Mouse (Mus musculus) kidney, embryonic 16.5 days (tissue): ENCODE measurements around the gene Klf11. TPM values are rescaled to one million over a fixed set of nuclear protein-coding genes. Genes with fewer than 3 reads are reported as not detected.
A peak's percentile ranks its signal among the peaks of the same experiment; 100 is the strongest.

ENCODE experiments used
- ATAC-seq: fragments of 200-750 bp; cut with Nextera tagmentation; 2 replicates; pipeline ENCODE4 v1.8.0; 2017; ENCODE audit warnings: moderate TSS enrichment; ENCODE audit not compliant: low FRiP score, low TSS enrichment
- H3K27ac ChIP-seq: fragments of 300-500 bp; sonication (generic); 2 replicates; pipeline ENCODE4 v1.5.1; 2014; ENCODE audit warnings: low read length
- H3K27me3 ChIP-seq: fragments of 300-500 bp; sonication (generic); 2 replicates; pipeline ENCODE4 v1.6.1; 2014; ENCODE audit warnings: low read length, control low read depth, mixed read lengths; ENCODE audit not compliant: insufficient read depth
- H3K36me3 ChIP-seq: fragments of 300-500 bp; sonication (generic); 2 replicates; pipeline ENCODE4 v1.6.1; 2014; ENCODE audit warnings: low read length, control low read depth, mixed read lengths; ENCODE audit not compliant: insufficient read depth
- H3K4me1 ChIP-seq: fragments of 300-500 bp; sonication (generic); 2 replicates; pipeline ENCODE4 v1.6.1; 2014; ENCODE audit warnings: low read length, control low read depth, mixed read lengths; ENCODE audit not compliant: insufficient read depth
- H3K4me2 ChIP-seq: fragments of 300-500 bp; sonication (generic); replicated peaks from 2 replicates; pipeline ENCODE4 v1.6.1; 2014; ENCODE audit warnings: low read depth, low read length
- H3K4me3 ChIP-seq: fragments of 300-500 bp; sonication (generic); 2 replicates; pipeline ENCODE4 v1.5.1; 2014; ENCODE audit warnings: mild to moderate bottlenecking, low read length
- H3K9ac ChIP-seq: fragments of 300-500 bp; sonication (generic); replicated peaks from 2 replicates; pipeline ENCODE4 v1.6.1; 2014; ENCODE audit warnings: low read length
- H3K9me3 ChIP-seq: fragments of 300-500 bp; sonication (generic); 2 replicates; pipeline ENCODE4 v1.6.1; 2016; ENCODE audit warnings: low read length, control low read depth
- WGBS: fragments of 180-500 bp; shearing (Covaris S2); extraction: QIAGEN DNeasy Blood & Tissue Kit; methylation state at CpG from one replicate; pipeline ENCODE4 v1.1.7; 2014; 5-methylcytosine and 5-hydroxymethylcytosine counted together
- polyA plus RNA-seq: library from polyadenylated mRNA; unstranded; fragments of >200 nt; fragmentation: Nextera tagmentation; extraction: Ambion mirVana; gene quantifications from 2 replicates; pipeline ENCODE4 v1.2.1, GENCODE M21; 2015

The Klf11 gene
- polyA plus RNA-seq, 1 experiment from 2014 or later, result 15.6 TPM

GRCm38 (mm10) chr12:24680492-24681285 lies 29.6 kb downstream of the Klf11 start:
- peak overlapping the region; percentile 86 for H3K27ac ChIP-seq
- peak; percentile 19 for ATAC-seq
- under 1% methylated on average over 54 of the region's 61 CpGs for WGBS
- H3K4me1 ChIP-seq, result peaks cover 32% of the 10 kb centered on the region
- H3K4me3 ChIP-seq, result peak overlapping the region; percentile 63
- no peaks in the 10 kb centered on the region for H3K9me3 ChIP-seq
- no peaks in the 10 kb centered on the region for H3K36me3 ChIP-seq
- peak overlapping the region; percentile 92 for H3K4me2 ChIP-seq
- peaks cover 11% of the 10 kb centered on the region; the same call in 1 of the 2 replicates for H3K27me3 ChIP-seq
- H3K9ac ChIP-seq, result peak overlapping the region; percentile 82

GRCm38 (mm10) chr12:24681286-24682023 lies 30.4 kb downstream of the Klf11 start, which contains the start of gene Cys1:
Gene Cys1, minus strand, starts transcription at chr12:24681813.
- peak; percentile 46 for ATAC-seq

DNA sequence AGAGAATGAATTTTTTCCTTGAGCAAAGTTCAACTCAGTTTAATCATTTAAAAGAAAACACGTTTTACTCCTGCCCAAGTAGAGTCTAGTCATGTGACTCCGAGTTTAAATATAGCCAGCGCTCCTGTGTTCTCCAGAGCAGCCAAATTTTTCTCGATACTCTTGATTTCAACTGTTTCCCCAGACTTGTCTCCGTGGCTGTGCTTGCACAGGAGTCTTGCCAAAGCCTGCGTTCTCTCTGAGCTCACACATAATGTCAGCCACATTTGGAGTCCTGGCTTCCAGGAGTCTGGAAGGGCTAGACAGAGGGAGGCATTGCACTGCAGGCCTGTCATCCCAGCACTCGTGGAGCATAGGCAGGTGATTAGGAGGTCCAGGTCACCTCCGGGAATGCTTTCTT lies 31.5 kb downstream of the Klf11 start:
- Histone ChIP-seq H3K4me1 (peaks cover 42% of the 10 kb centered on the region), H3K4me3 (no peak overlapping the region; the same call in 1 of the 2 replicates), H3K36me3 (no peaks in the 10 kb centered on the region), H3K27ac (peak overlapping the region; percentile 86), H3K4me2 (peak overlapping the region; percentile 92), H3K9me3 (no peaks in the 10 kb centered on the region), H3K9ac (peak overlapping the region; percentile 8), H3K27me3 (peaks cover 11% of the 10 kb centered on the region; the same call in 1 of the 2 replicates)
- ATAC-seq, result no peak
- WGBS, result 37% methylated on average over 8 of the region's 8 CpGs

More at GRCm38 (mm10) chr12:24681286-24682023, 30.4 kb downstream of the Klf11 start, which contains the start of gene Cys1:
- 4% methylated on average over 20 of the region's 20 CpGs for WGBS
- H3K27me3 ChIP-seq, result peaks cover 11% of the 10 kb centered on the region; the same call in 1 of the 2 replicates
- H3K36me3 ChIP-seq, result no peaks in the 10 kb centered on the region
- H3K4me2 ChIP-seq, result peak within 1 kb of the TSS; percentile 92
- no peaks in the 10 kb centered on the region for H3K9me3 ChIP-seq
- H3K4me3 ChIP-seq, result peak within 1 kb of the TSS; percentile 63
- peaks cover 34% of the 10 kb centered on the region for H3K4me1 ChIP-seq
- peak within 1 kb of the TSS; percentile 86 for H3K27ac ChIP-seq
- H3K9ac ChIP-seq, result peak within 1 kb of the TSS; percentile 82

DNA sequence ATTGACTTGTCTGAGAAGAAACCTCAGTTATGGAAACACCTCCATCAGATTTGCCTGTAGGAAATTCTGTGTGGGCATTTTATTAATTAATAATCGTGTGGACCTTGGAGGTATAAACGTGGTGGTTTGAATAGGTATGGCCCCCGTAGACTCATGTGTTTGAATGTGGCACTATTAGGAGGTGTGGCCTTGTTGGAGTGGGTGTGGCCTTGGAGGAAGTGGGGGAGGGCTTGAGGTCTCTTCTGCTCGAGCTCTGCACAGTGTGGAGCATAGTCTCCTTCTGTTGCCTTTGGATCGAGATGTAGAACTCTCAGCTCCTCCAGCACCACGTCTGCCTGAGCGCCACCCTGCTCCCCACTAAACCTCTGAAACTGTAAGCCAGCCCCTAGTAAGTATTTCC lies 32.4 kb downstream of the Klf11 start:
- H3K27me3 ChIP-seq, result peaks cover 11% of the 10 kb centered on the region; the same call in 1 of the 2 replicates
- no peaks in the 10 kb centered on the region for H3K9me3 ChIP-seq
- H3K4me1 ChIP-seq, result peaks cover 42% of the 10 kb centered on the region
- H3K27ac ChIP-seq, result peak overlapping the region; percentile 86
- ATAC-seq, result no peak
- no peaks in the 10 kb centered on the region for H3K36me3 ChIP-seq
- no peak overlapping the region for H3K4me3 ChIP-seq
- 0 out of 2 replicates have a peak overlapping the region, but pooled peaks have one; percentile 23 for H3K4me2 ChIP-seq
- H3K9ac ChIP-seq, result no peak overlapping the region
- WGBS, result 71% methylated on average over 7 of the region's 7 CpGs

DNA sequence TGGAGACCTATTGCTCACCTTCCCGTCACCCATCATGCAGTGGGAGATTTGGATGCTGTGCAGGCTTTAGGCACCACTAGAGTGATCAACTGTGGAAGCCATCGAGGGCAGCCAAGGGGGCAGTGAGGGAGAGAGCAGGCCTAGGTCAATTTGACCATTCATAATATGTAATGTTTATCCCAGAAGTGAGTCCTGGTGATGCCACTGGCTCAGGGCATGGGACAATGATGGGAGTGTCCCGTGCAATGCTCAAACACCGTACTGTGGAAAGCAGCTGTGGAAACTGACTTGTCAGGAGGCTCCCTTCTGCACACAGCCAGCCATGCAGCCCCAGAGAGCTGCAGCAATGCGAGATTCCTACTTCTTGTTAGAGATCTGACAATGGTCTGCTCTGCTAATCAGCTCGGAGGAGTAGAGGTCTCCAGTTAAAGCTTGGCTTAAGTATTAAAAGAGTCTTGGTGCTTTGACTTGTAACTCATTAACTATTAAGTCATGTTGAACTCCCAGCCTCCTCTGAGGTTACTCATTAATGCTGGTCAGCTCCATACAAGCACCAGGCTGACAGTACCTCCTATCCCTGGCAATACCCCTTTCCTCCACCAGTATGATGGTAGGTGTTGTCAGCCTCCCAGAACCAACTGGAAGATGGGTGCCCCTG lies 35.1 kb downstream of the Klf11 start:
- H3K4me3 ChIP-seq, result no peak overlapping the region
- peak overlapping the region; percentile 29; the same call in 1 of the 2 replicates for H3K4me2 ChIP-seq
- 0 out of 2 replicates have a peak overlapping the region, but pooled peaks have one; percentile 9 for H3K9ac ChIP-seq
- H3K4me1 ChIP-seq, result peaks cover 33% of the 10 kb centered on the region
- H3K36me3 ChIP-seq, result no peaks in the 10 kb centered on the region
- ATAC-seq, result peak; percentile 90
- H3K9me3 ChIP-seq, result no peaks in the 10 kb centered on the region
- H3K27ac ChIP-seq, result peak overlapping the region; percentile 96
- WGBS, result 50% methylated on average over 6 of the region's 6 CpGs
- peaks cover 11% of the 10 kb centered on the region; the same call in 1 of the 2 replicates for H3K27me3 ChIP-seq

DNA sequence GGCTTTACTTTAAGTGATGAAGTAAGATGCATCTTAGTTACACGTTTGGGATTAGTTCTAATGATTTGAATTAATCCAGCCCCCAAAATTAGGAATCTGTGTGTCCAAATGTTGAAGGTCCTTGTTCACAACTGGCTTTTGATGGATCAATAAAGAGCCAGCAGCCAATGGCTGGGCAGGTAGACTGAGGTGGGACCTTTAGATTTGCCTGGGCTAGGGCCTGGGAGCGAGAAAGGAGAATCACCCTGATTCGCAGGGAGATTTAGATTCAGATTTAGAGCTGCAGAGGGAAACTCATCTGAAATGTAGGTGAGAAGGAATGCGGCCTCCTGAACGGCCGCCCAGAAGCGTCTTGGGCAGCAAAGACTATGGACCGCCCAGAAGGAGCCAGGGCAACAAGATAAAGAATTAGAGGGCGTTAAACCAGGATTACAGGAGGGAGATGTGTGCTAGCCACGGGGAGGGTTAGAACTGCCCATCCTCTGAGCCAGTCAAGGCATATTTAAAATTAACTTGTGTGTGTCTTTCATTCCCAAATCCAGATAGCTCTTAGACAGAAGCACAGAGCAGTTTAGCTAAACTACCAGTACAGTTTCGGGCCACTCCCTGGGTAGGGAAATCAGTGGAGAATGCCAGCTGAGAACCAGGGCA lies 35.7 kb downstream of the Klf11 start:
- Histone ChIP-seq H3K9ac (no peak overlapping the region), H3K9me3 (no peaks in the 10 kb centered on the region), H3K27ac (peak overlapping the region; percentile 96), H3K4me3 (no peak overlapping the region), H3K4me2 (no peak overlapping the region), H3K4me1 (peaks cover 27% of the 10 kb centered on the region), H3K27me3 (peaks cover 6% of the 10 kb centered on the region; the same call in 1 of the 2 replicates), H3K36me3 (no peaks in the 10 kb centered on the region)
- 60% methylated on average over 11 of the region's 11 CpGs for WGBS
- ATAC-seq, result no peak; the same call in 1 of the 2 replicates

DNA sequence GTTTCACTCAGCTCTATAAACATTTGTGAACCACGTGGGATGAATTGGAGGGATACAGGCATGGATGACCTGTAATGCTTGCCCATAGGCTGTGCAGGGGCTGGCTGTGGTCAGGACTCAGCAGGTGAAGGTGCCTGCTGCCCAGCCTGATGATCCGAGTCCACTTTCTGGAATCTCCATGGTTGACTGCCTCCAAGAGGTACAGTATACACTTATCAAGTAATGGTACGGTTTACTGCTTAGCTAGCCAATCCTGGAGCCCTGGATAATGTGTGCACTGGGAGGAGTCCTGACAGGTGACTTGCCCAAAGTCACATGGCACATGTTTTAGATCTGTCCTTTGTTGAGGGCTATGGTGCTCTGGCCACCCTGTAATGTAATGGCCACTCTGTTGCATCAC lies 39.3 kb downstream of the Klf11 start:
- peak; percentile 21; the same call in 1 of the 2 replicates for ATAC-seq
- H3K9me3 ChIP-seq, result no peaks in the 10 kb centered on the region
- no peaks in the 10 kb centered on the region for H3K36me3 ChIP-seq
- 52% methylated on average over 3 of the region's 3 CpGs for WGBS
- H3K4me2 ChIP-seq, result no peak overlapping the region
- peaks cover 12% of the 10 kb centered on the region for H3K4me1 ChIP-seq
- H3K27me3 ChIP-seq, result no peaks in the 10 kb centered on the region
- peak overlapping the region; percentile 43; the same call in 1 of the 2 replicates for H3K27ac ChIP-seq
- no peak overlapping the region for H3K4me3 ChIP-seq
- no peak overlapping the region for H3K9ac ChIP-seq

- Histone ChIP-seq H3K9me3 (no peaks in the 10 kb centered on the region), H3K36me3 (no peaks in the 10 kb centered on the region), H3K4me1 (no peaks in the 10 kb centered on the region), H3K27ac (no peak overlapping the region), H3K27me3 (no peaks in the 10 kb centered on the region), H3K9ac (no peak overlapping the region), H3K4me2 (no peak overlapping the region), H3K4me3 (no peak overlapping the region)
- WGBS, result 37% methylated on average over 16 of the region's 16 CpGs
- peak; percentile 90 for ATAC-seq
Observed at GRCm38 (mm10) chr12:24696500-24697483, 45.7 kb downstream of the Klf11 start.
